Mouse (Mus musculus): ENCODE data around the gene Ccdc87. TPM values are rescaled to one million over a fixed set of nuclear protein-coding genes. Genes with fewer than 3 reads are reported as not detected.
A peak's percentile ranks its signal among the peaks of the same experiment; 100 is the strongest.
"Not testable (repeated sequence)": the region's sequence is repeated elsewhere in the genome, so short reads cannot be mapped to it uniquely, and the experiment has no call there.

The Ccdc87 gene
- 1 to 10 TPM; 2.0 to 2.2 TPM for total RNA-seq (2021)
- long read RNA-seq, partial matches to known transcripts: 0 of 2 reads
- long read RNA-seq, other reads (novel, unspliced or antisense): 0 of 2 reads

DNA sequence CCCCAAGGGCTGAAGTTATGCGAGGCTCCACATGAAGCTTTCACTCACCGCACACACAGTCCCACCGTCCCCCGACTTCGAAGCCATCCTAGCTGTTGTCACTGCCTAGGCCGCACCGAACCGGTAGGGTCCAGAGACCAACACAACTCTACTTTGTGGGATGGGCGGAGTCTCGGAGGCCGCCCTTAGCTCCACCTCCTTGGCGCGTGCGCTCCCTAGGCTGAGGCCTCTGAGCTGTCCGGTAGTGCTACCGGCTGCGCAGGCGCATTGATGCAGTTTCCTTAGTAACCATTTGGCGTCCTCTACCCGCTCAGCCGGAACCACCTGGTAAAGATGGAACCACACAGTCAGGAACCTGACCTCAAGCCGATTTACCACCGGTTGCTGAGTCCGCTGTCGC, at the start of gene Ccdc87, which contains the start of gene Ccs:
TSS of gene Ccdc87 (plus strand) at position 218 of the 400 bp plus-strand sequence.
TSS of gene Ccs (minus strand) at position 184 of the 400 bp plus-strand sequence.
- DNase-seq (ENCODE audit: low spot score in 2 of 2): peak; percentile 93 to 98

GRCm38 (mm10) chr19:4793281-4793830, 45.8 kb upstream of the Ccdc87 start:
- no peak for DNase-seq (ENCODE audit: low spot score in 2 of 2)

- peak; percentile 97 to 99 for DNase-seq (ENCODE audit: low spot score in 2 of 2)
Measured at GRCm38 (mm10) chr19:4793831-4794422, 45.2 kb upstream of the Ccdc87 start, which contains the start of gene Rbm4. Gene Rbm4, minus strand, starts transcription at chr19:4793901.

DNA sequence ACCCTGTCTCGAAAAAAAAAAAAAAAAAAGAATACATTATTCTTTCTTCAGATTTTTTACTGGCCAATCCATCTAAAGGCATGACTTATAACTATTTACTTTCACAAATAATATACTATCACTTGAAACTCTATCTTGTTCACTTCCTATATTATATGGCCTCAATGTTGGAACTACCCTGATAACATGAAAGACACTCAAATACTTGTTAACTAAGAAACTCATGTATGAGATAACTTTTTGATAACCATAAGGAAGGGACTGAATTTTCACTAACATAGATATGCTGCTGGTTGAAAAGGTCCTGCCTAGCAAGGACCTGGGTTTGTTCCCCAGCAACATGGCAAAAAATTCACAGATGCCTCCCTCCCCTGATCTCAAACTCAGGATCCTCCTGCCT, 43.2 kb upstream of the Ccdc87 start:
- no peak for DNase-seq (ENCODE audit: low spot score in 2 of 2)

- DNase-seq (ENCODE audit: low spot score in 2 of 2): no peak
Measured at GRCm38 (mm10) chr19:4797846-4798245, 41.3 kb upstream of the Ccdc87 start.

- DNase-seq (ENCODE audit: low spot score in 2 of 2): no peak
Measured at GRCm38 (mm10) chr19:4799083-4799482, 40.1 kb upstream of the Ccdc87 start.

DNA sequence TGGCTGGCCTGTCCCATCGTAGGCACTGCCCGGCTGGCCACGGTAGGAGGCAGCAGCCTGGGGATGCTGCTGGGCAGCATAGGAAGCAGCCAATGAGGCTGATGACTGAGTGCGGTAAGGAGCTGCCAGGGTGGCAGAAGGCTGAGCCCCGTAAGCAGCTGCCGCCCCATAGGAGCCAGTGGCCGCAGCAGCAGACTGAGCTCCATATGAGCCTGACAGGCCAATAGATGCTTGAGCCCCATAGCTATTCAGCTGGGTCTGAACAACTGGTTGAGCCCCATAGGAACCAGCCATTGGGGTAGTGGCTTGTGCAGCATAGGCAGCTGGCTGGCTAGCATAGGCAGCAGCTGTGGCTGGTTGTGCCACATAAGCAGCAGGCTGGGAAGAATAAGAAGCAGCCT, 36.5 kb upstream of the Ccdc87 start:
- DNase-seq (ENCODE audit: low spot score in 2 of 2): no peak

DNA sequence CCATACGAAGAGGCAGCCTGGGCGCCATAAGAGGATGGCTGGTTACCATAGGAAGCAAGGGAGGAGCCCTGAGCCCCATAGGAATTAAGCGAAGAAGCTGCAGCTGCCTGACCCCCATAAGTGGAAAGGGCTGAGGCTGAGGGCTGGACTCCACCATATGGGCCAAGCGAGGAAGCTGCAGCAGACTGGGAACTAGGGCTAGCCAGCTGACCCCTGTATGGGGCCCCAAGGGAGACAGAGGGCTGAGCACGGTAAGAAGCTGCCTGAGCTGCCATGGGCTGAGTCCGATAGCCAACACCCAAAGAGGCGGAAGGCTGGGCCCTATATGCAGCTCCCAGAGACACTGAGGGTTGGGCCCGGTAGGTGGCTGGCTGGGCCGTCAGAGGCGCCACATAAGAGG, 35.9 kb upstream of the Ccdc87 start:
- no peak for DNase-seq (ENCODE audit: low spot score in 2 of 2)

DNA sequence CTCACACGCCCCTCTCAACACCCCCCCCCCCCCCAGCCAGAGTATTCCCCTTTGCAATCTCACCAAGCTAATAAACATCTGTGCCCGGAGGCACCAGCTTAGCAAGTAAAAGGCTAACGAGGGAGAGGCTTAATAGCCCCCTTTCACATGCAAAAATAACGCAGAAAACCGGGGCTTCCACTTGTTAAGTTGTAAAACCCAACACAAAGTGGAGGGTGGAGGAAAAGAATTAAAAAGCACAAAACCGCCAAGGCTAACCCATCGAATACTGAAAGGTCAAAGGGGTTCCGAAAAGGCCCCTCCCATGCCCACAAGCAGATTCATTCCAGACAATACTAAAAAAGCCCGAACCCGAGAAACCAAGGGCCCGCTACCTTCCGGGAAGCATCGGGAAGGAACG, 28.9 kb upstream of the Ccdc87 start:
- DNase-seq (ENCODE audit: low spot score in 2 of 2): no peak

GRCm38 (mm10) chr19:4810746-4811062, 28.5 kb upstream of the Ccdc87 start:
- DNase-seq (ENCODE audit: low spot score in 2 of 2): no peak

GRCm38 (mm10) chr19:4811063-4811908, 27.9 kb upstream of the Ccdc87 start, which contains the start of the genes Gm21992 and Rbm14:
Gene Gm21992, minus strand, starts transcription at chr19:4811612.
Gene Rbm14, minus strand, starts transcription at chr19:4811634.
- peak; percentile 99 for DNase-seq (ENCODE audit: low spot score in 2 of 2)

DNA sequence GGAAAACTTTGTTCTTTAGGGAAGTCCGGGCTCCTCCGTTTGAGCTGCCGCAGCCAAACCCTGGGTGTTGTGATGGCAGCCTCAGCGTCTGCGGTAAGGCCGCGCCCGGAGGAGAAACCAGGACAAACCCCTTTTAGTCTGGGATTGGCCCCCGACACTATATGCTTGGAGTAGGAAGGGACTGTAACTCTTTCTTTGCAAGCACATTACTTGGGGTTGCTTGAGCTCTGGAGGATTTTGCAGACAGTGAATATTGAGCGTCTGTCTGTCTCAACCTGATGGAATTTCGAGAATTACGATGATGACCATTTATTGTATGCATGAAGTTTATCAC, 27.3 kb upstream of the Ccdc87 start:
- no peak for DNase-seq (ENCODE audit: low spot score in 2 of 2)

GRCm38 (mm10) chr19:4812334-4812949, 26.7 kb upstream of the Ccdc87 start:
- DNase-seq (ENCODE audit: low spot score in 2 of 2): not testable (repeated sequence)

- no peak for DNase-seq (ENCODE audit: low spot score in 2 of 2)
Measured at GRCm38 (mm10) chr19:4813015-4813414, 26.2 kb upstream of the Ccdc87 start.

DNA sequence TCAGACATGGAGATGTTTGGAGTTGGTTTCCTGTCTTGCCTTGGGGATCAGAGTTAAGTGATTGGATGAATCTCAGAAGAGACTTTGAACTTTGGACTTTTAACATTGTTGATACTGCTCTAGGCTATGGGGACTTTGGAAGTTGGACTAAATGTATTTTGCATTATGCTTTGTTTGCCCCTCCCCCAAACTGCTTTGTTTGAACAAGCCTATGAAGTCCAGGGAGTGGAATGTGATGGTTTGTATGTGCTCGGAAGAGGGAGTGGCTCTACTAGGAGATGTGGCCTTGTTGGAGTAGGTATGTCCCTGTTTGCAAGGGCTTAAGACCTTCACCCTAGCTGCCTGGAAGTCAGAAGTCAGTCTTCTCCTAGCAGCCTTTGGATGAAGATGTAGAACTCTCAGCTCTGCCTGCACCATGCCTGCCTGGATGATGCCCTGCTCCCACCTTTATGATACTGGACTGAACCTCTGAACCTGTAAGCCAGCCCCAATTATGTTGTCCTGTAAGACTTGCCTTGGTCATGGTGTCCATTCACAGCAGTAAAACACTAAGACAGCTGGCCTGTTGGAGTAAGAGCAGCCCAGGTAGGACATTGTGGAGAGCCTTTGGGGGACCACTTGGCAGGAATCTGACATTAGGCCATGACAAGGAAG, 21.9 kb upstream of the Ccdc87 start:
- DNase-seq (ENCODE audit: low spot score in 2 of 2): no peak

DNA sequence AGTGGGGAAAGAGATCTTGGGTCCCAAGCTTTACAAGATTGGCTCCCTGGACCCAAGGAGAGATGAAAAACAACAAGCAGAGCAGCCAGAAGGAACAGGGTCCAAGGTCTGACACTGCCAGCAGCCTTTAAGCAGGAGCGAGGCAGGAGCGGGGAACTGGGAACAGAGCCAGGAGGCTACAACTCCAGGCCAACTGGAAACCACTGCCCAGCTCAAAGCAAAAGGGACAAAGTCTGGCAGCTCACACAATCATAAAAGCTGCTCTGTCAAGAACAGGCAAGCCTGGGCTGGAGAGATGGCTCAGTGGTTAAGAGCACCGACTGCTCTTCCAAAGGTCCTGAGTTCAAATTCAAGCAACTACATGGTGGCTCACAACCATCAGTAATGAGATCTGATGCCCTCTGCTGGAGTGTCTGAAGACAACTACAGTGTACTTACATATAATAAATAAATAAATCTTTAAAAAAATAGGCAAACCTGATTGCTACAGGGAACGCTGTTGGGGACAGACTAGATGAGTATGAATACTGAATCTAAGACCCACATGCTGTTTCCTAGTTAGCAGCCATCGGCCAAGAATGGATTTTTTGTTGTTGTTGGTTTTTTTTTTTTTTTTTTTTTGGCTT, 18.4 kb upstream of the Ccdc87 start:
- peak; percentile 54 to 77 for DNase-seq (ENCODE audit: low spot score in 2 of 2)

DNA sequence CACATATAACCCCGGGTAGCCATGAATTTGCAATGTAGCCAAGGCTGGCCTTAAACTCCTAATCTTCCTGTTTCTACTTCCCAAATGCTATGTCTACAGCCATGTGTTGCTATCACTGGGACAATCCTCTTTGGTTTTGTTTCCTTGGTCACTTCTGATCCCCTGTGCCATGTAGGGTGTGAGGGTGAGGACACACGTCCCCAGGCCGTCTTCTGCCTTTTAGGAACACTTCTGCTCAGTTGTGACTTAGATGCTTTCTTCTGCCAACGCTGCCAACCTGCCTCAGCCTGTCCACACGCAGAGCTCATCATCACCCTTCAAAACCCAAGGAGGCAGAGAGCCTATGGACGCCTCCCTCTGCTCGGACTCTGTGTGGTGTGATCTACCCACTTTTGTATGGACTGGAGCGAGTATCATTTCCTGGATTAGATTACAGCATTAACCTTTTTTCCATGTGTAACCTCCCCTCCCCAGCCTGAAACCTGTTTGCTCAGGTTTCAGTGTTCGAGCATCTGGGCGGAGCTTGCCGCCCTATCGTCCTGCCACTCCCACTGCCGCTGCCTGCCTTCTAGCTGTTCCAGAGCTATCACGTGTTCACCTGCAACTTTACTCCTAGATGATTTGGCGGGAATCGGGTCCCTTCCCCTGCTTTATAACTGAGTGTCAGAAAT, 10.6 kb upstream of the Ccdc87 start:
- DNase-seq (ENCODE audit: low spot score in 2 of 2): no peak

DNA sequence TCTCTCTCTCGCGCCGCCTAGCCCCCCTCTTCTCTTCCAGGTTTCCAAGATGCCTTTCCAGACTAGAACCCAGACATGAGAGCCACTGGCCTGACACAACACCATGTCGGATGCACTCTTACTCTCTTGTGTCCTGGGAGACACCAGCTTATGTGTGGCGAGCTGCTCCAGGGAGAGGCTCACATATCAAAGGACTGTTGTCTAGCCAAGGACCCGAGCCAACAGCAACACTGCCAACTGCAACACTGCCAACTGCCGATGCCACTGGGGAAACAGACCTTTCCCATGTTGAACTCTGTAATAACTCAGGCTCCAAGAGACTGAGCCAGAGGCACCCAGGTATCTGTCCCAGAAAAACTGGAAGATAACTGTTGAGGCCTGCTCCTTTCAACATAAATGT, 10.0 kb upstream of the Ccdc87 start:
- peak in 1 of 2 experiments; percentile 51 for DNase-seq (ENCODE audit: low spot score in 2 of 2)

- no peak for DNase-seq (ENCODE audit: low spot score in 2 of 2)
Measured at GRCm38 (mm10) chr19:4833977-4834376, 5.2 kb upstream of the Ccdc87 start.

GRCm38 (mm10) chr19:4836096-4836495, 3.1 kb upstream of the Ccdc87 start:
- no peak for DNase-seq (ENCODE audit: low spot score in 2 of 2)

Measured in layer of hippocampus, adult 18-20 months (tissue).